Mouse (Mus musculus) thymus, postnatal 10 days (tissue): Measurements from ENCODE around the gene Timm9.

Experiments
- DNase-seq, 2 experiments: peaks; one replicate each; pipeline ENCODE4 v3.0.0; 2021; ENCODE audit warnings: low spot score in 2 of 2

Timm9 gene

GRCm38 (mm10) chr12:71136130-71136973 is at the start of gene Timm9, which contains the start of gene 2700049A03Rik:
Timm9 (minus strand) TSS chr12:71136684.
2700049A03Rik (plus strand) TSS chr12:71136848.
- peak; percentile 67 to 69 for DNase-seq

GRCm38 (mm10) chr12:71184396-71184795 is 47.9 kb upstream of the Timm9 start:
- DNase-seq, result no peak

GRCm38 (mm10) chr12:71183736-71184135 is 47.3 kb upstream of the Timm9 start:
- DNase-seq, result no peak

- no peak for DNase-seq
Measured at GRCm38 (mm10) chr12:71169911-71170310, 33.4 kb upstream of the Timm9 start.

GRCm38 (mm10) chr12:71164410-71164809 is 27.9 kb upstream of the Timm9 start:
- DNase-seq, result no peak

GRCm38 (mm10) chr12:71157974-71158373 is 21.5 kb upstream of the Timm9 start:
- no peak for DNase-seq

- DNase-seq, result no peak
Measured at GRCm38 (mm10) chr12:71154979-71155378, 18.5 kb upstream of the Timm9 start.

GRCm38 (mm10) chr12:71150167-71150566 is 13.7 kb upstream of the Timm9 start:
- no peak for DNase-seq

- no peak for DNase-seq
Measured at GRCm38 (mm10) chr12:71149456-71149855, 13.0 kb upstream of the Timm9 start.

- DNase-seq, result no peak
Measured at GRCm38 (mm10) chr12:71148801-71149200, 12.3 kb upstream of the Timm9 start.

- DNase-seq, result peak in 1 of 2 experiments; percentile 45
Measured at GRCm38 (mm10) chr12:71147641-71148040, 11.2 kb upstream of the Timm9 start.

- no peak for DNase-seq
Measured at GRCm38 (mm10) chr12:71141189-71141588, 4.7 kb upstream of the Timm9 start.

- peak in 1 of 2 experiments; percentile 10 for DNase-seq
Measured at GRCm38 (mm10) chr12:71139258-71139828, 2.9 kb upstream of the Timm9 start.

GRCm38 (mm10) chr12:71137686-71138085 is 1.2 kb upstream of the Timm9 start:
- DNase-seq, result no peak

- DNase-seq, result peak; percentile 64 to 87
Measured at GRCm38 (mm10) chr12:71136974-71137491, 549 bp upstream of the Timm9 start.

GRCm38 (mm10) chr12:71135581-71135980 is 903 bp downstream of the Timm9 start:
- no peak for DNase-seq

GRCm38 (mm10) chr12:71123286-71123685 is 13.2 kb downstream of the Timm9 start:
- no peak for DNase-seq

- DNase-seq, result no peak
Measured at GRCm38 (mm10) chr12:71122731-71123130, 13.8 kb downstream of the Timm9 start.

GRCm38 (mm10) chr12:71116411-71116810 is 20.1 kb downstream of the Timm9 start:
- DNase-seq, result no peak

GRCm38 (mm10) chr12:71113675-71114288 is 22.7 kb downstream of the Timm9 start:
- peak; percentile 36 to 38 for DNase-seq

GRCm38 (mm10) chr12:71113074-71113473 is 23.4 kb downstream of the Timm9 start:
- no peak for DNase-seq

- no peak for DNase-seq
Measured at GRCm38 (mm10) chr12:71111331-71111730, 25.2 kb downstream of the Timm9 start, which contains the start of gene Tomm20l. Tomm20l (plus strand) TSS chr12:71111428.
